Mouse (Mus musculus) urinary bladder, adult 18-20 months (tissue): ENCODE data around the gene Ccdc13.

ENCODE experiments used
- DNase-seq, 2 experiments: peaks; one replicate each; pipeline ENCODE4 v3.0.0; 2022; ENCODE audit warnings: low spot score in 2 of 2, mixed read lengths in 2 of 2

Ccdc13 gene

GRCm38 (mm10) chr9:121847138-121847537 lies 7.9 kb upstream of the Ccdc13 start:
- DNase-seq = no peak

DNA sequence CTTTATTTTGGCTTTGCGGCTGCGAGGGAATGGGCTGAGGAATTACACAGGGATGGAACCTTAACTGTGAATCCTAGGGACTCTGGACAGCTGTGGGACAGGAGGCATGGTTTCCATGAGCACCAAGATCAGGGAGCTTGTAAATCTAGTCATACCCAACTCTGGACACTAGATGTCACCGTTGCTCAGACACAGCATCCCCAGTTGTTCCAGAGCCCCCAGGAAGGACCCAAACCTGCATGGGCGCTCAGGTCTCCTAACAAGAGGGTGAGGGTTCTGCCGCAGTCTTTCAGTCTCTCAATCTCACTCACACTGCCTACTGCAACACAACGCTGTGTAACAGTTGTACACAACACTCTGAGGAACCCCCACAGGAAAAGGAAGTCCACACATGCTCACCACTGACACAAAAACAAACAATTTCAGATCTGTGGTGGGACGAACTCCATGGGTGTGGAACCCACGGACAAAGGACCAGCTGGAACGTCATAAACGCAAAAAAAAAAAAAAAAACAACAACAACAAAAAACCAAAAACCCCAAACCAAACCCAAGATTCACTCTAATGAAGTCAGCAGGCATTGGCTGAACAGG lies 7.4 kb upstream of the Ccdc13 start:
- DNase-seq = no peak

- no peak for DNase-seq
These were observed 3.7 kb upstream of the Ccdc13 start for GRCm38 (mm10) chr9:121842914-121843313.

- DNase-seq = no peak
These were observed 333 bp upstream of the Ccdc13 start for GRCm38 (mm10) chr9:121839622-121839965.

DNA sequence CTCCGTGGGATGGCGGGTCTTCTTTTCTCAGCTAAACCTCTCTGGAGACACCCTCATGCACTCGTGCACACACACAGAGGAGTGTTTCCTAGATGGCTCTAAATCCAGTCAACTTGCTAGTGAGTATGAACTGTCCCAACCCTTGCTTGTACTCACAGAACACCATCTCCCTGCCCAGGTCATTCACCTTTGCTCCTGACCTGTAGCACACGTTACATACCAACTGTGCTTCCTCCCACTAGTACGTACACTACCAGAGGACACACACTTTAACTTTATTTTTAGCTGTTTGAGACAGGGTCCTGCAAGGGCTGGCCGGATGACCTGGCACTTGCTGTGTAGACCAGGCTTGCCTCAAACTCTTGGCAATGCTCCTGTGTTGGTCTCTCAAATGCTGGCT lies 1.3 kb downstream of the Ccdc13 start:
- DNase-seq = no peak

DNA sequence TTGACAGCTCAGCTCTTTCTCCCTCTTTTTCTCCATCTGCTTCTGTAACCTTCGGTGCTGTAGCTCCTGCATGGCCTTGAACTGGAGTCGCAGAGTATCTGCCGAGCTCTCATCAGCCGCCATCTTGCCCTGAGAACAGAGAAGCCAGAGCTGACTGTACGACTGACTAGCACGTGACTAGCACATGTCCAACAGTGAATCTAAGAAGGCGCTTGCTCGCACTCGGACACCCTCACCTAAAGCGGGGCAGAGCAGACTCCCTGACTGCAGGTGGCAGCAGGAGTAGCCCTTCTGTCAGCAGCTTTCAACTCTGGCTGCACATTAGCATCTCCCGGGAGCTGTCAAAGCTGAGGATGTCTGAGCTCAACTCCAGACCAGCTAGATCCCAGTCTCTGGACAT lies 5.4 kb downstream of the Ccdc13 start:
- no peak for DNase-seq

GRCm38 (mm10) chr9:121830956-121831293 lies 8.3 kb downstream of the Ccdc13 start:
- peak; percentile 46 to 64 for DNase-seq

DNA sequence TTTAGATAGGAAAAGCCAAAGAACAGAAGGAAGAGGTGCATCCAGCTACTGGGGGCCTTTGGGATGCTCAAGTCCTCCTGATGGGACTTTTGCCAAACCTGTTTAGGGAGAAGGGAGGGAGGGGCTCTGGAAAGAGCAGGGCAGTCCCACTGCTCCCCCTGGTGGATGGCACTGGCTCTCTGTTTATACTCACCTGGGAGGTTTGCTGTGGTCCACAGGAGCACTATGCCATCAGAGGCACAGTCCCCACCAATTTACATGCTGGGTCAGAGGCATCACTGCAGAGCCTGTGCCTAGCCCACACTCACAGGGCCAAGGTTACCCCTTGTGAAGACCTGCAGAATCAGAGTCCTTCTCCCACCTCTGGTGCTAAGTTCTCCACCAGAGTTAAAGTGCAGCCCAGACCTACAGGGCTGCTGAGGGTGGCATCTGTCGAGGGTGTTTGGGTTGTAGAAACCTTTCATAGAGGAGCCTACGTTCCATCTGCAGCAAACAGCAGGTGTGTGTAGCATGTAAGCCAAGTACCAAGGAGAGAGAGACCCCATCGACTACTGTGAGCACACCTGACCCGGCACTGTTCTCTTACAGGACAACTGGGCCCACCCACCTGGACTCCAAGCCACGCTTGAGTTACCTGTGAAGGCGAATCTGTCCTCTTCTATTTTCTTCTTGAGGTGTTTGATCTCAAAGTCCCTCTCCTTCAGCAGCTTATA lies 8.9 kb downstream of the Ccdc13 start:
- DNase-seq = peak in 1 of 2 experiments; percentile 29

- DNase-seq = no peak
These were observed 9.8 kb downstream of the Ccdc13 start for GRCm38 (mm10) chr9:121829270-121829992.

- DNase-seq = no peak
These were observed 10.9 kb downstream of the Ccdc13 start for GRCm38 (mm10) chr9:121828314-121828713.

DNA sequence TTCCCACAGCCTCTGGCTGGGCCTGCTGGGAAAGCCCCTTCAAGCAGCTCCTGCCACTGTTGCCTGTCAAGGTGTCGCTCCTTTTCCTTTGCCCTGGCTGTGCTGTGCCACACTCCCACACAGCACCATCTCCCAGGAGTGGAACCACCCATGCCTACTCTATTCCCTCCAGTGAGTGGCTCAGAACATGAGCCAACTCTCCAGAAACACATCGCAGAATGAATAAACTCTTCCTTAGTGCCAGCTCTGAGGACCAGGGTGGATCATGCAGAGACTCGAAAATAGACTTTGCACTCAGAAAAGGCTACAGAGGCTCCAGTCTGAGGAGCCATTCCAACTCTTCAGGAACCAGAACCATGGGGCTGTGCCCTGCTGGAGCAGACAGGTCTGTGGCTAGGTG lies 12.9 kb downstream of the Ccdc13 start:
- no peak for DNase-seq

DNA sequence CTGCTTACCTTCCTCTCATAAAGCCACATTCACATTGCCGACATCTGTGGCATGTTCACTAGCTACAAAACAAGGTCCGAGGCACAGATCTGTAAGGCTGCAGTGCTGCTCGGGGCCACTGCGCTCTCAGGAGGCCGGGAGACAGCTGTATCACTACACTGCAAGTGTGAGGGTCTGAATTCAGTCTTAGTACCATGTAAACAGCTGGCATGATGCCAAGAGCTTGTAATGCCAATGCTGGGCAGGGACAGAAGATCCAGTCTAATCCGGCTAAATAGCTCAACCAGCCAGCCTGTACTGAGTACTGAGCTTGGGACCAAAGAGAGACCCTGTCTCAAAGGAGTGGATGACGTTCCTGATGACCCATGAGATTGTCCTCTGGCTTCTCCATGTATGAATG lies 15.3 kb downstream of the Ccdc13 start:
- no peak for DNase-seq

- DNase-seq = no peak
These were observed 16.2 kb downstream of the Ccdc13 start for GRCm38 (mm10) chr9:121823051-121823450.

DNA sequence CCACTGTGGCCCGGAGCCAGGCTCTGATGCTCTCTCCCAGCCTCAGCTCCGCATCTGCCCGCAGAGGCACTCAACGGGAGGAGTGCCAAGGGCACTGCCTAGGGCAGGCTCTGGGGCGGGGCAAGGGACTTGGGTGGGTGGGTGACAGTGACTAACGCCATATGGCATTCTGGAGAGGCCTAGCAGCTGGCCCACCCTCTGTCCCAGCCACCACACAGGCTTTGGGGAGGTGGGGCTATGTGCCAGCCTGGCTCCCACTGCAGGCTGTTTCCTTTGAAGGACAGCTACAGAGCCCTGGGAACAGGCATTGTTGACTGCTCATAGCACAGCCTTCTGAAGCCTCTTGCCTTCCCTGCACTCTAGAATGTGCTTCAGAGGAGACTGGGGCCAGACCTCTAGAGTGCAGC lies 16.7 kb downstream of the Ccdc13 start:
- DNase-seq = no peak

DNA sequence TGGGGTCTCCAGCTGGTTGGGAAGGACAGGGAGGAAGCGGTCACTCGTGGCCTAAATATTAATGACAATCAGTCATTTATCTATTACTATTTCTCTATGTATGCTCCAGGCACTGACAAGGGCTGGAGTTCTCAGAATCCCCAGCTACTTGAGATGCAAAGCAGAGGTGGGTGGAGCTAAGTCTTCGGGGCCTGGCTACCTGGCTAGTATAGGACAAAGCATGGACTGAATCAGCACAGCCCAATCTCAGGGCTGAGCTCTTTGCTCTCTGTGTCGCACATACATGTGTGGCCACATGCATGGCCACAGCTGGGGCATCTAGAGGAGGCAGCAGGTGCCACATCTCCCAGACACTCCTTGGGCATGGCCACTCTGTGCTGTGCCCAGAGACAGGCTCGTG lies 18.5 kb downstream of the Ccdc13 start:
- DNase-seq = no peak

GRCm38 (mm10) chr9:121819771-121820471 lies 19.3 kb downstream of the Ccdc13 start:
- DNase-seq = no peak

- DNase-seq = no peak
These were observed 20.0 kb downstream of the Ccdc13 start for GRCm38 (mm10) chr9:121819073-121819770.

- no peak for DNase-seq
These were observed 24.1 kb downstream of the Ccdc13 start for GRCm38 (mm10) chr9:121815183-121815582.

DNA sequence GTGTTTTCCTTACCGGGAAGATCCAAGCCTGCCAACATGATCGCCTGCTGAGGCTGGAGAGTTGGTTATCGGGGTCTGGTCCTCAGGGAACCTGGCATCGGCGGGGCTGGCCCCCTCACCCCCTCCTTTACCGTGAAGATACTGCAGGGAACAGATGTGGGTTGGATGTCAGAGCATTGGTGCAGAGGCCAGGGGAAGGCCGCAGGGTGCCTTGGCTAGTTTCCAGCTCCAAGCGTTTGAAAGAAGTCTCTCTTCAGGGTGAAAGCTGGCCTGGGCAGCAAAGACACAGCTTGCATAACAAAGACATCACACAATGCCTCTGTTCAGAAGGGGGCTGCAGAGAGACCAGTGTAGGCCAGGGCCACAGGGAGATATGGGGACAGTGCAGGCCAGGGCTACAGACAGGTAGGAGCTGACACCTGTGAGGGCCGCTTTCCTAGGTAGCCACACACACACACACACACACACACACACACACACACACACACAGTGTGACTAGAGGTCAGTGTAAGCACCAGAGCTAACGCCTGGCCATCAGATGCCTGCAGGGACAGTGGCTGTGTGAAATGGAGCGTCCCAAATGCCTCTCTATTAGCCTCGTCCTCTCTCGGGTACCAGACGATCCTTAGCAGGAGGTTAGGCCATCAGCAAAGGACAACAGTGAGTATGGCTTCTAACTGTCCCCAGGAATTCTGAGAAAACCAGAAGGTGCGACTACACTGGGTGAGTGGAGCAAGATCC lies 29.0 kb downstream of the Ccdc13 start:
- DNase-seq = no peak

DNA sequence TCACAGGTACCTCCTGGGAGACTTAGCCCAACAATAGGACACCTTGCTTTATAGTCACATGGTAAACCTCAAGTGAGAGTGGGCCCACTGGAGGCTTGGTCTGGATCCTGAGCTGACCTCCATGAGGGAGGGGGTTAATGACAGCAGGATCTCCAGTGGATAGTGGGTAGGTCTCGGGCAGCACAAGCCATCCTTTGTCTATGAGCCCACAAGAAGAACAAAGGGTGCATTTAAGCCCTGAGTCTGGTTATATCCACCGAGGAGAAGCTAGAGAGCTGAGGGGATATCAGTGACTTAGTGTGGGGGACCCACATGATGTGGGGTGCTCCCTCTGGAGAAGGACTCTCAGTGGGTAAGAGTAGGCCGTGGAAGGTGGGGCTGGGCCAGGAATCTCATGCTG lies 30.8 kb downstream of the Ccdc13 start:
- DNase-seq = no peak

- no peak for DNase-seq
These were observed 31.3 kb downstream of the Ccdc13 start for GRCm38 (mm10) chr9:121807947-121808346.
